Mouse (Mus musculus): Measurements from ENCODE around the gene Atp6v1g2.

DNA sequence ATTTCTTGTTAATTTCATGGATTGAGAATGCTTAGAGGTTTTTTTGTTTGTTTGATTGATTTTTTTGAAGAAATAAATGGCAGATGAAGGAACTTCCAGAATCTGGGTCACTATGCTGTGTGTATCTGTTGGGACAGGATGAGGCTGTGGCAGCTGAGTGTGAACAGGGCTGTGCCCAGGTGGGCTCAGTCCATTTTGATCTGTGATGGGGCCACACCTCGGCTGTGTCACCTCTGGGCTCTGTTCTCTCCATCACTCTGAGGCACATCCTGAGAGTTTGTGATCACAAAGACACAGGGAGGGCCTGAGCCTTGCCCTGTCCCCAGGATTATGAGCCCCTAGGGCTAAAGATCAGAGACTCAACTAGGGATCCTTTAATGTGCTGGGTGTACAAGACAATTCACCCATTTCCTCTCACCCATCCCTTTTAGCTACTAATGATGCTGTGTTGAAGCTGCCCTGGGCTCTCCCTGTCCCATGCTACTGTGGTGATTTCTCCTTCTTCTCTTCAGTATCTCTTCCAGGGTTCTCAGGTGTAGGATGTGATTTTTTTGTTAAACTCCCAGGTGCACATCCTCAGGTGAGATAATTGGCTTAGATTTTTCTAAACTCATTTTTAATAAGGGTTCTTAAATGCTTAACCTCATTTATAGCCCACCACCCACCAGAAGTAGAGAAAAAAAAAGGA lies 34.1 kb downstream of the Atp6v1g2 start:
- TF ChIP-seq POLR2A (IDR thresholded peaks at IDR 0.05; ENCODE audit: borderline replicate concordance, low read depth, low read length) (no peak), CTCF (IDR thresholded peaks at IDR 0.05; ENCODE audit: low read depth, low read length) (no peak)

Data from bone marrow macrophage, adult 2 months (primary cell).